Mouse (Mus musculus): ENCODE data around the gene Polh.

DNA sequence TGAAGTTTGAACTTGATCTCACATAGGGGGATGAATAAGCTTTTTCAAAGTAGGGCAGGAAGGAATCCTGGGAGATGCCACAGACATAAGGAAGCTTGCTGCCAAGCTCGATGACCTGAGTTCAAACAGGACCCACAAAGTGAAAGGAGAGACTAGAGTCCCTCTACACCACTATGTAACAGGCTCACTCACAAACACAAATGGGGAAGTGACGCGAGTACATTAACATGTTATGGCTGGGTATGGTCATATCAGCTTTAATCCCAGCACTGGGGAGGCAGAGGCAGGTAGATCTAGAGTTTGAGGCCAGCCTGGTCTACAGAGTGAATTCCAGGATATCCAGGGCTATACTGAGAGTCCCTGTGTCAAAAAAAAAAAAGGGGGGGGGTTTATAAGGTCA, 48.1 kb downstream of the Polh start:
- no peak for TF ChIP-seq CTCF (IDR thresholded peaks at IDR 0.05; ENCODE audit: low read depth)
- no peak for TF ChIP-seq EP300 (IDR thresholded peaks at IDR 0.05; ENCODE audit: low read depth)

Data from liver, postnatal 0 days (tissue).